Mouse (Mus musculus) stomach, postnatal 0 days (tissue): ENCODE results near the gene Qprt.

Experiments
- CTCF ChIP-seq: IDR thresholded peaks from 2 replicates; pipeline ENCODE4 v1.5.1; 2016; ENCODE audit warnings: antibody characterized with exemption, low read depth, mild to moderate bottlenecking, moderate library complexity
- EP300 ChIP-seq: optimal IDR thresholded peaks from 2 replicates; pipeline ENCODE3; 2016; ENCODE audit warnings: antibody characterized with exemption

DNA sequence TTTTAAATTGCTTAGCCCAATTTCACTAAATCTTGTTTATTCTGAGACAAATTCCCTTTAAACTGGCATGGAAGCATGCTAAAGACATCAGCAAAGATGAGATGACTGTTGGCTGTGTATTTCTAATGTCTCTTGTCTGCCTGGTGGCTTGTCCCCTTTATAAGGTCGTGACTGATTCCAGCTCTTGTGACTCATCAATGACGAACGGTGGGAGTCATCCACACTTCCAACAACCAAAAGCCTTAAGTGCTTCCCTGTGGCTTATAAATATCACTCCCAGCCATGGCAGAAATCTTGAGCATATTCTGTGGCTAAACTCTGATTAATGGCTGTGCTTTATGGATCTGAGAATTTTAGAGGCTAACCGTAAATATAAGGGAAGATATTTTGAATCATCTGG lies 55.7 kb downstream of the Qprt start:
- no peak for TF ChIP-seq CTCF
- TF ChIP-seq EP300, result no peak
